Mouse (Mus musculus) stomach, postnatal 0 days (tissue): ENCODE results near the gene Tnfrsf25. TPM values are rescaled to one million over a fixed set of nuclear protein-coding genes. Genes with fewer than 3 reads are reported as not detected.
A peak's percentile ranks its signal among the peaks of the same experiment; 100 is the strongest.

Experiments used
- ATAC-seq: fragments of 200-750 bp; cut with Nextera tagmentation; 2 replicates; pipeline ENCODE4 v1.8.0; 2017; ENCODE audit not compliant: low FRiP score, low TSS enrichment
- DNase-seq: peaks from one replicate; pipeline ENCODE4 v3.0.0-alpha.2; 2016; ENCODE audit warnings: low spot score
- H3K27ac ChIP-seq: fragments of 300-500 bp; sonication (generic); replicated peaks from 2 replicates; pipeline ENCODE4 v1.5.1; 2014; ENCODE audit warnings: mild to moderate bottlenecking, control low read depth
- H3K27me3 ChIP-seq: fragments of 300-500 bp; sonication (generic); 2 replicates; pipeline ENCODE4 v1.6.1; 2014; ENCODE audit warnings: low read length; ENCODE audit not compliant: control insufficient read depth, insufficient read depth
- H3K36me3 ChIP-seq: fragments of 300-500 bp; sonication (generic); 2 replicates; pipeline ENCODE4 v1.6.1; 2014; ENCODE audit warnings: low read length, mixed read lengths; ENCODE audit not compliant: control insufficient read depth, insufficient read depth
- H3K4me1 ChIP-seq: fragments of 300-500 bp; sonication (generic); replicated peaks from 2 replicates; pipeline ENCODE4 v1.6.1; 2014; ENCODE audit warnings: antibody characterized with exemption; ENCODE audit not compliant: control insufficient read depth, insufficient read depth
- H3K4me2 ChIP-seq: fragments of 300-500 bp; sonication (generic); replicated peaks from 2 replicates; pipeline ENCODE4 v1.6.1; 2014; ENCODE audit warnings: low read depth, mild to moderate bottlenecking, control low read depth, moderate library complexity
- H3K4me3 ChIP-seq: fragments of 300-500 bp; sonication (generic); 2 replicates; pipeline ENCODE4 v1.5.1; 2014; ENCODE audit warnings: low read depth, low read length, control low read depth
- H3K9ac ChIP-seq: fragments of 300-500 bp; sonication (generic); 2 replicates; pipeline ENCODE4 v1.6.1; 2014; ENCODE audit warnings: mild to moderate bottlenecking, low read length, control low read depth, mixed read lengths
- H3K9me3 ChIP-seq: fragments of 300-500 bp; sonication (generic); 2 replicates; pipeline ENCODE4 v1.6.1; 2016; ENCODE audit warnings: low read length; ENCODE audit not compliant: control insufficient read depth
- CTCF ChIP-seq: IDR thresholded peaks from 2 replicates; pipeline ENCODE4 v1.5.1; 2016; ENCODE audit warnings: antibody characterized with exemption, low read depth, mild to moderate bottlenecking, moderate library complexity
- EP300 ChIP-seq: optimal IDR thresholded peaks from 2 replicates; pipeline ENCODE3; 2016; ENCODE audit warnings: antibody characterized with exemption
- WGBS: fragments of 180-500 bp; shearing (Covaris S2); extraction: QIAGEN DNeasy Blood & Tissue Kit; methylation state at CpG from one replicate; pipeline ENCODE4 v1.1.7; 2014; 5-methylcytosine and 5-hydroxymethylcytosine counted together
- polyA plus RNA-seq: library from polyadenylated mRNA; unstranded; fragments of >200 nt; fragmentation: Nextera tagmentation; extraction: Ambion mirVana; gene quantifications from 2 replicates; pipeline ENCODE4 v1.2.1, GENCODE M21; 2015

Gene Tnfrsf25
- polyA plus RNA-seq, 1 experiment from 2014 or later: 0.49 TPM

GRCm38 (mm10) chr4:152143632-152144031 is 27.9 kb downstream of the Tnfrsf25 start:
- Histone ChIP-seq H3K4me1 (no peaks in the 10 kb centered on the region; the same call in 1 of the 2 replicates), H3K4me2 (no peak overlapping the region), H3K27me3 (no peaks in the 10 kb centered on the region), H3K9ac (no peak overlapping the region), H3K9me3 (no peaks in the 10 kb centered on the region), H3K4me3 (no peak overlapping the region), H3K36me3 (no peaks in the 10 kb centered on the region), H3K27ac (no peak overlapping the region)
- TF ChIP-seq EP300 (no peak), CTCF (peak; percentile 34; the same call in 1 of the 2 replicates)
- WGBS: 23% methylated on average over 1 of the region's 1 CpGs
- ATAC-seq: no peak
- no peak for DNase-seq

- Histone ChIP-seq H3K36me3 (no peaks in the 10 kb centered on the region), H3K4me2 (no peak overlapping the region), H3K4me1 (no peaks in the 10 kb centered on the region), H3K27ac (no peak overlapping the region), H3K9me3 (no peaks in the 10 kb centered on the region), H3K9ac (no peak overlapping the region), H3K27me3 (no peaks in the 10 kb centered on the region), H3K4me3 (no peak overlapping the region)
- ATAC-seq (0 out of 2 replicates have a peak, but pooled peaks have one; percentile 14), DNase-seq (peak; percentile 41)
- WGBS: 51% methylated on average over 10 of the region's 10 CpGs
- TF ChIP-seq CTCF (no peak), EP300 (no peak)
These were observed 29.7 kb downstream of the Tnfrsf25 start for GRCm38 (mm10) chr4:152145473-152145872.

- DNase-seq: no peak
- H3K27me3 ChIP-seq: no peaks in the 10 kb centered on the region
- no peak overlapping the region for H3K4me2 ChIP-seq
- peak; percentile 16; the same call in 1 of the 2 replicates for ATAC-seq
- H3K9ac ChIP-seq: no peak overlapping the region
- TF ChIP-seq EP300 (no peak), CTCF (no peak)
- no peaks in the 10 kb centered on the region for H3K36me3 ChIP-seq
- no peak overlapping the region for H3K27ac ChIP-seq
- no peaks in the 10 kb centered on the region for H3K9me3 ChIP-seq
- H3K4me3 ChIP-seq: no peak overlapping the region
- H3K4me1 ChIP-seq: no peaks in the 10 kb centered on the region
- 71% methylated on average over 11 of the region's 11 CpGs for WGBS
These were observed 30.5 kb downstream of the Tnfrsf25 start for GRCm38 (mm10) chr4:152146033-152146827.

GRCm38 (mm10) chr4:152150546-152150945 is 34.8 kb downstream of the Tnfrsf25 start:
- TF ChIP-seq CTCF (no peak), EP300 (no peak)
- DNase-seq (no peak), ATAC-seq (no peak)
- H3K9ac ChIP-seq: no peak overlapping the region
- no peaks in the 10 kb centered on the region for H3K9me3 ChIP-seq
- H3K4me2 ChIP-seq: no peak overlapping the region
- no peak overlapping the region for H3K27ac ChIP-seq
- H3K4me1 ChIP-seq: 0 out of 2 replicates have a peak, but pooled peaks cover 2% of the 10 kb centered on the region
- 70% methylated on average over 4 of the region's 4 CpGs for WGBS
- 0 out of 2 replicates have a peak, but pooled peaks cover 2% of the 10 kb centered on the region for H3K27me3 ChIP-seq
- H3K4me3 ChIP-seq: no peak overlapping the region
- no peaks in the 10 kb centered on the region for H3K36me3 ChIP-seq

- no peak for TF ChIP-seq CTCF
- TF ChIP-seq EP300: no peak
- Histone ChIP-seq H3K9me3 (no peaks in the 10 kb centered on the region), H3K9ac (peak overlapping the region; percentile 41; the same call in 1 of the 2 replicates), H3K36me3 (no peaks in the 10 kb centered on the region), H3K4me3 (peak overlapping the region; percentile 39), H3K27ac (no peak overlapping the region), H3K4me2 (peak overlapping the region; percentile 60), H3K4me1 (0 out of 2 replicates have a peak, but pooled peaks cover 2% of the 10 kb centered on the region), H3K27me3 (0 out of 2 replicates have a peak, but pooled peaks cover 2% of the 10 kb centered on the region)
- ATAC-seq (no peak), DNase-seq (no peak)
- WGBS: 36% methylated on average over 7 of the region's 7 CpGs
These were observed 35.8 kb downstream of the Tnfrsf25 start for GRCm38 (mm10) chr4:152151451-152151965.
